In genomic region chr1:45882076-45882475, GRCm38 (mm10) we compare ENCODE assay signal across 25 mouse cellular contexts. TPM values are rescaled to one million over a fixed set of nuclear protein-coding genes. Genes with fewer than 3 reads are reported as not detected.
"Had no signal": no experiment of that assay in that cellular context is flagged by ENCODE, and none has a peak within 500 bp of the region (broad histone marks: within the 10 kb centered on the region; RNA-seq: fewer than 3 reads in every experiment).

No protein-coding gene starts in this region.

- H3K9me3 ChIP-seq: midbrain, embryonic 13.5 days; midbrain, embryonic 15.5 days; neural tube, embryonic 12.5 days had no signal

- ATAC-seq: midbrain, embryonic 13.5 days; midbrain, embryonic 15.5 days had no signal

- H3K27ac ChIP-seq: midbrain, embryonic 13.5 days; midbrain, embryonic 15.5 days; neural tube, embryonic 12.5 days had no signal

- H3K4me1 ChIP-seq: midbrain, embryonic 13.5 days; midbrain, embryonic 15.5 days; neural tube, embryonic 12.5 days had no signal

- H3K4me2 ChIP-seq: lung, embryonic 14.5 days; midbrain, embryonic 11.5 days; midbrain, embryonic 13.5 days; midbrain, embryonic 15.5 days; neural tube, embryonic 12.5 days had no signal

- H3K4me3 ChIP-seq: midbrain, embryonic 13.5 days; midbrain, embryonic 15.5 days; neural tube, embryonic 12.5 days had no signal

- H3K27me3 ChIP-seq: midbrain, embryonic 13.5 days; midbrain, embryonic 15.5 days; neural tube, embryonic 12.5 days had no signal

- H3K36me3 ChIP-seq: midbrain, embryonic 13.5 days; midbrain, embryonic 15.5 days; neural tube, embryonic 12.5 days had no signal

- DNase-seq: lung, adult 18-20 months; lung, embryonic 14.5 days; lung, postnatal 10 days; lung, postnatal 4 days; retina, postnatal 1 day; right cerebral cortex, adult 18-20 months; right cerebral cortex, postnatal 25 days; right cerebral cortex, postnatal 4 days; spleen, adult 18-20 months; thymus, adult 18-20 months; thymus, postnatal 14 days; thymus, postnatal 36 days had no signal

- H3K9ac ChIP-seq: lung, embryonic 14.5 days; midbrain, embryonic 13.5 days; midbrain, embryonic 15.5 days; neural tube, embryonic 12.5 days had no signal

RNA-seq across cellular contexts. Expression of gene Gm5269, which starts 8.0 kb away (rescaled TPM):
- total RNA-seq: megakaryocyte progenitor cell, adult 5-6 weeks; midbrain, postnatal 0 days; monocyte, adult 5-6 weeks had no signal
- polyA plus RNA-seq: lung, embryonic 14.5 days; lung, embryonic 16.5 days; midbrain, embryonic 11.5 days; midbrain, embryonic 13.5 days; midbrain, embryonic 15.5 days; midbrain, postnatal 0 days; neural tube, embryonic 12.5 days; neural tube, embryonic 14.5 days; small intestine, adult 2 months; stomach, embryonic 14.5 days; stomach, embryonic 16.5 days; thymus, postnatal 0 days had no signal
